11 mouse cellular contexts compared by ENCODE assay signal in the genomic region with DNA sequence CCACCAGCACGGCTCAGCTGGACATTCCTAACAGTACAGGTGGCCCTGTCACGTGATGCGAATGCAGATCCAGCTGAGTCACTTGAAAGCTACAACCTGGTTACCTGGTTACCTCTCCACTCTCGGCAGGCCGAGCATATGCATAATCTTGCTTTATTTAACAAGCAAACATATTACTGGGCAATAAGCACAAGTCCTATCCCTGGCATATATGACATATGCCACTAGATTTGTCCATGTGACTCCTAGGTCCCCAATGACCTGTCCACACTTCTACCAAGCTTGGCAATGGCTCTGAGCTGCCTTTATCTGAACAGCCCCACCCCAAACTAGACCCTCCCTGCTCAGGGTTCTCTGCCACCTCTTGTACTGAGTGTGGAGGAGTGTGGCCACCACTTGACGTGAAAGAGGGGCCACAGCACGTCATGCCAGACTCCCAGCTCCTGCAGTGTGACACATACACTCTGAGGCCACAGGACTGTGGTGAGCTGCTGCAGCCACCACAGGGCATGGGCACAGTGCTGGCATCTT. TPM values are rescaled to one million over a fixed set of nuclear protein-coding genes. Genes with fewer than 3 reads are reported as not detected.
DNase-seq lines count a peak whose midpoint lies in the region; ATAC-seq and TF ChIP-seq lines count a peak whose summit lies in the region.
"Had no signal": no experiment of that assay in that cellular context is flagged by ENCODE, and none has a peak within 500 bp of the region (broad histone marks: within the 10 kb centered on the region; RNA-seq: fewer than 3 reads in every experiment).

No protein-coding gene starts in this region.

- H3K4me1 ChIP-seq in heart, embryonic 12.5 days (replicated peaks), result peaks cover 96% of the 10 kb centered on the region
- peaks cover 59% of the 10 kb centered on the region for H3K4me1 ChIP-seq in heart, adult 2 months (ENCODE audit: control insufficient read depth, insufficient read depth, low read length)
- H3K4me1 ChIP-seq in ES-E14 (ENCODE audit: control insufficient read depth in 2 of 2, insufficient read depth in 2 of 2, low read length in 2 of 2, poor library complexity in 1 of 2), result peaks cover 0 to 20% of the 10 kb centered on the region in 2 experiments; a peak in 3 of 4 replicates

- 68% methylated on average over 7 of the region's 7 CpGs for WGBS in heart, embryonic 12.5 days
- 61% methylated on average over 7 of the region's 7 CpGs for WGBS in heart, adult 2 months

- TF ChIP-seq EP300 in heart, adult 2 months (IDR thresholded peaks at IDR 0.05; ENCODE audit: insufficient read depth, low read depth, low read length), result no peak

- peak overlapping the region; percentile 94 for H3K27ac ChIP-seq in heart, embryonic 12.5 days (ENCODE audit: poor library complexity, severe bottlenecking)
- H3K27ac ChIP-seq in heart, adult 2 months, result no peak overlapping the region; the same call in 1 of the 2 replicates
- peak overlapping the region; percentile 87 for H3K27ac ChIP-seq in layer of hippocampus, adult 2 months
- peak overlapping the region; percentile 30; the same call in 1 of the 2 replicates for H3K27ac ChIP-seq in ES-E14 (ENCODE audit: insufficient read depth, low read depth, low read length, poor library complexity, severe bottlenecking)
- H3K27ac ChIP-seq: limb, embryonic 13.5 days had no signal

- intact Hi-C loops in heart, adult 2 months (cut with DNase I), result no loop called here

- peaks cover 11% of the 10 kb centered on the region for H3K79me2 ChIP-seq in heart, adult 2 months (replicated peaks; ENCODE audit: control insufficient read depth, insufficient read depth, low read length)

- in situ Hi-C loops in ES-E14 (cut with MboI; ENCODE audit: low sequenced_read_pairs in 2 of 2, unreplicated experiment in 2 of 2), result no loop called here

- no peak for ATAC-seq in heart, embryonic 12.5 days (ENCODE audit: insufficient number of reproducible peaks, low FRiP score)
- ATAC-seq: CD4-positive, CD25-positive, alpha-beta regulatory T cell, adult 4 months had no signal

- no peak for TF ChIP-seq POLR2A in heart, adult 2 months (IDR thresholded peaks at IDR 0.05; ENCODE audit: insufficient read depth, low read depth, low read length)

- H3K9me3 ChIP-seq in heart, embryonic 12.5 days (replicated peaks), result no peaks in the 10 kb centered on the region
- H3K9me3 ChIP-seq in ES-E14 (ENCODE audit: control insufficient read depth, insufficient read depth, low read depth, low read length), result no peaks in the 10 kb centered on the region
- H3K9me3 ChIP-seq: limb, embryonic 13.5 days had no signal

- no peaks in the 10 kb centered on the region for H3K27me3 ChIP-seq in heart, embryonic 12.5 days (replicated peaks)
- no peaks in the 10 kb centered on the region for H3K27me3 ChIP-seq in heart, adult 2 months (ENCODE audit: control insufficient read depth, insufficient read depth, low read length)
- H3K27me3 ChIP-seq: limb, embryonic 13.5 days had no signal

- peak overlapping the region; percentile 10; the same call in 1 of the 2 replicates for H3K9ac ChIP-seq in heart, embryonic 12.5 days
- no peak overlapping the region for H3K9ac ChIP-seq in heart, adult 2 months (ENCODE audit: low read depth, low read length)
- H3K9ac ChIP-seq in ES-E14 (ENCODE audit: insufficient read depth, low read depth, low read length, poor library complexity, severe bottlenecking), result no peak overlapping the region
- H3K9ac ChIP-seq: limb, embryonic 13.5 days had no signal

- DNase-seq in heart, adult 2 months, result no peak
- no peak for DNase-seq in layer of hippocampus, adult 2 months (ENCODE audit: low spot score in 2 of 2)
- no peak for DNase-seq in layer of hippocampus, postnatal 10 days (ENCODE audit: low spot score in 2 of 2)
- DNase-seq in ES-E14 (ENCODE audit: low read depth, low spot score), result no peak
- DNase-seq in lung, postnatal 25 days (ENCODE audit: low spot score), result peak; percentile 60
- DNase-seq in spleen, postnatal 10 days (ENCODE audit: low spot score in 2 of 2), result no peak
- no peak for DNase-seq in right cerebral cortex, postnatal 36 days (ENCODE audit: low spot score in 2 of 2)
- DNase-seq: kidney, adult 9 months had no signal

- H3K4me2 ChIP-seq in heart, embryonic 12.5 days, result 0 out of 2 replicates have a peak overlapping the region, but pooled peaks have one; percentile 4
- H3K4me2 ChIP-seq: limb, embryonic 13.5 days had no signal

- no peak for TF ChIP-seq CTCF in heart, adult 2 months (IDR thresholded peaks at IDR 0.05)
- no peak for TF ChIP-seq CTCF in layer of hippocampus, adult 2 months (conservative IDR thresholded peaks at IDR 0.05)

- H3K36me3 ChIP-seq in heart, embryonic 12.5 days, result peaks cover 9% of the 10 kb centered on the region
- H3K36me3 ChIP-seq in heart, adult 2 months (ENCODE audit: control insufficient read depth, insufficient read depth, low read length), result peaks cover 4% of the 10 kb centered on the region; the same call in 1 of the 2 replicates
- no peaks in the 10 kb centered on the region for H3K36me3 ChIP-seq in ES-E14 (ENCODE audit: control insufficient read depth, insufficient read depth, low read length, poor library complexity, severe bottlenecking)

- no peak overlapping the region for H3K4me3 ChIP-seq in heart, embryonic 12.5 days
- no peak overlapping the region for H3K4me3 ChIP-seq in heart, adult 2 months
- no peak overlapping the region for H3K4me3 ChIP-seq in layer of hippocampus, adult 2 months
- H3K4me3 ChIP-seq in ES-E14 (ENCODE audit: insufficient read depth in 1 of 2, low read depth in 1 of 2, low read length in 2 of 2, poor library complexity in 1 of 2, severe bottlenecking in 1 of 2), result no peak overlapping the region
- H3K4me3 ChIP-seq: limb, embryonic 13.5 days had no signal

TF ChIP-seq in ES-E14, 5 proteins besides CTCF, POLR2A, EP300 and RAD21:
- no peak for TF ChIP-seq ZC3H11A (IDR thresholded peaks at IDR 0.05; ENCODE audit: borderline replicate concordance, low read depth, low read length)
- TF ChIP-seq CHD2 (IDR thresholded peaks at IDR 0.05; ENCODE audit: low read depth, low read length), result no peak
- no peak for TF ChIP-seq HCFC1 (IDR thresholded peaks at IDR 0.05; ENCODE audit: borderline replicate concordance, insufficient read depth, low read length)
- no peak for TF ChIP-seq ZNF384 (IDR thresholded peaks at IDR 0.05; ENCODE audit: low read depth, low read length)
- TF ChIP-seq MAFK (IDR thresholded peaks at IDR 0.05; ENCODE audit: insufficient read depth, low read depth, low read length), result no peak
TF ChIP-seq in ES-E14: peak in this region for 0.

RNA-seq across cellular contexts. Expression of a gene that starts 15.7 kb away (rescaled TPM):
- 61.9 and 64.4 TPM in 2 replicates for polyA plus RNA-seq in heart, embryonic 12.5 days (2016; fragmentation: Nextera tagmentation; extraction: Ambion mirVana)
- total RNA-seq in heart, adult 2 months (2021), result 10 to 100 TPM; 16.0 to 16.7 TPM
- 22.7 and 29.4 TPM in 2 replicates for polyA plus RNA-seq in heart, adult 2 months (2012; rRNA removed)
- total RNA-seq in layer of hippocampus, adult 2 months (2021), result 10 to 100 TPM; 36.8 to 42.2 TPM
- 10 to 100 TPM; 38.4 to 41.6 TPM for total RNA-seq in layer of hippocampus, postnatal 10 days (2021)
- total RNA-seq in ES-E14 (2012; rRNA removed), result 6.5 and 7.7 TPM in 2 replicates

RNA-seq across cellular contexts. Expression of a gene that starts 42.9 kb away (rescaled TPM):
- 4.8 and 7.5 TPM in 2 replicates for polyA plus RNA-seq in heart, embryonic 12.5 days (2016; fragmentation: Nextera tagmentation; extraction: Ambion mirVana)
- total RNA-seq in heart, adult 2 months (2021), result 10 to 100 TPM; 16.3 to 16.7 TPM
- polyA plus RNA-seq in heart, adult 2 months (2012; rRNA removed), result 7.0 and 7.9 TPM in 2 replicates
- 10 to 100 TPM; 42.8 to 43.8 TPM for total RNA-seq in layer of hippocampus, adult 2 months (2021)
- total RNA-seq in layer of hippocampus, postnatal 10 days (2021), result 10 to 100 TPM; 63.7 to 70.1 TPM
- 9.7 and 20.8 TPM in 2 replicates for total RNA-seq in ES-E14 (2012; rRNA removed)
